Mouse (Mus musculus) ES-Bruce4 (cell line): ENCODE measurements around the gene Hoxa1.

Experiments used
- CTCF ChIP-seq: IDR thresholded peaks from one replicate; pipeline ENCODE4 v1.8.1; 2011; ENCODE audit warnings: low read depth, low read length
- POLR2A ChIP-seq: IDR thresholded peaks from one replicate; pipeline ENCODE4 v1.8.1; 2011; ENCODE audit warnings: low read length; ENCODE audit not compliant: insufficient read depth

GRCm38 (mm10) chr6:52205221-52205620 is 47.1 kb upstream of the Hoxa1 start:
- TF ChIP-seq CTCF, result no peak
- no peak for TF ChIP-seq POLR2A
